Mouse (Mus musculus): ENCODE data around the gene Lrg1.

DNA sequence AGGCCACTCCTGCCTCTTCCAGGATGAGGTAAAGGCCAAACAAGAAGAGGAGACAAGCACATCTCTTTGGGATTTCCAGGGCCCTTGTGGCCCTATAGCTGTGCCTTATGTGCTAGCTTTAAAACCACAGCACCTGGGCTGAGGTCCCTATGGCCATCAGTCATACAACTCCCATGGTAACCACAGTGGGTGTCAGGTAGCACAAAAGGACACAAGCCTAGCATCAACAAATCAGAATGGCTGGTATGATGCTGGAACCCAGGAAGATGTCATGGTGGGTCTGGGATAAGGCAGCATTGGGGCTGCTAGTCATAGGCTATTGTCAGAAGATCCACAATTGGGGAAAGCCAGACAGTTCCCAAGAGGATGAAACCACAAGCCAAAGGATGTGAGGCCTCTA lies 50.7 kb downstream of the Lrg1 start:
- TF ChIP-seq CTCF (conservative IDR thresholded peaks at IDR 0.05; ENCODE audit: insufficient read depth, insufficient read length, low read depth, low read length) (no peak), POLR2A (IDR thresholded peaks at IDR 0.05; ENCODE audit: low read depth, low read length) (no peak)
